Mouse (Mus musculus): ENCODE measurements around the gene Ano5.
A peak's percentile ranks its signal among the peaks of the same experiment; 100 is the strongest.

Ano5 gene

DNA sequence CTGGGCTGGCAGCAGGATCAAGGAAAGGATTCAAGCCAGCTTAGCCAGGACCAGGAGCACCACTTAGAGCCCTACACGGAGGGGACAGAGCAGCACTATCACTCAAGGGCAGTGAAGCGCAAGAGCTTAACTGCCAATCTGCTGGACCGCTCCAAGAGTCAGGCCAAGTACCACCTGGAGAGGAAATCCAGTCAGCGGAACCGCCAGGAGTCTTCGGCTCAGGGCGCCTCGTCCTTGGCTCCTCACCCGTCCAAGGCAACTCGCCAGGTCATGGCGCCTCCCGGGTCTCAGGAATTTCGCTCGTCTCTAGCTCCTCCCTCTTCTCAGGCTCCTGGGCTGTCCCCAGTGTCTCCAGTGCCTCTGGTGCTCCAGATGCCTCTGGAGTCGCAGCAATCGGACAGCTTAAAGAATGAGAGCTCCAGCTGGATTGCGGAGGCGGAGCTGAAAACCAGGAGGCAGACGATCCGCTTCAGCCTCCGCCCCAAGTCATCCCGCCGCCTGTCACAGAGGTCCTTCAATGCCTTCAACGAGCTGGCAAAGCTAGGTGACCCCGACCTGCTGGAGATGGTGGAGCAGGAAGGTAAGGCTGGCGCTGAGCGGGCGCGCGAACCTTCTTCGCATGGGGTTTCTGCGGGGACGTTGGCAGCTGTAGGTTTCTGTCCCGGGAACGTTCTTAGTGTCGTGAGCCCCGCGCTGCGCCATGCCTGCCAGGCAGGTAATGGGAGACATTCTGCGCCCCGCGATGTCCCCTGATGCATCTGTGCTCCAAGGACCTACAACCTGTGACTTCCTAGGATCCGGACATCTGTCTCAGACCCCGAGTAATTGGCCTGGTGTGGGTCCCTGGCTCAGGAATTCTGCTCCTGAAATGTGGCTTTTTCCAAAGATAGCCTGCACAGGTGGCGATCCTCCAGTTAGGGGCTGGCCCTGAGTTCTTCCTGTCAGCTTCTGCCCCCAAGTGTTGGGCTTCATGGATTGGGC, at the start of gene Ano5:
Gene Ano5 (plus strand): TSS at position 359 of the 981 bp plus-strand sequence.
- DNase-seq = peak; percentile 80 to 89

- peak; percentile 12 to 30 for DNase-seq
Measured at GRCm38 (mm10) chr7:51499396-51499795, 11.4 kb upstream of the Ano5 start.

DNA sequence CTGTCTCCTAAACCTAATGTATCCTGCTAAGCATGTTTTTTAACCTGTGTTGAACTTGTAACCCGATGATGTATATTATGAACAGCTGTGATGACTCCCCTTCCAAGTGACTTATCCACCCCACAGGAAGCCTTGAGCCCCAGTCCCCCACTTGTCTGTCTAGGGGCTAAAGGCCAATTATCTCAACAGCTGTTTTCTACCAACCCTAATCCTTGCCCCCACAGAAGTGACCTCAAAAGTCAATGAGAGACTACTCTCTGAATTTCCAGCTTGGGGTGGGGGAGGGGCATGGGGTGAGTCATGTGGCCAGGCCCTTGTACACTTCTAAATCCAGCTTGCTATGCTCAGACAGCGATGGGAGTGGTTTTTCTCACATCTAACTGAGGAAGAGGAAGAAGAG, 6.9 kb upstream of the Ano5 start:
- DNase-seq = no peak

GRCm38 (mm10) chr7:51510147-51510546, 682 bp upstream of the Ano5 start:
- DNase-seq = no peak

- DNase-seq = no peak
Measured at GRCm38 (mm10) chr7:51539344-51539743, 28.5 kb downstream of the Ano5 start.

DNA sequence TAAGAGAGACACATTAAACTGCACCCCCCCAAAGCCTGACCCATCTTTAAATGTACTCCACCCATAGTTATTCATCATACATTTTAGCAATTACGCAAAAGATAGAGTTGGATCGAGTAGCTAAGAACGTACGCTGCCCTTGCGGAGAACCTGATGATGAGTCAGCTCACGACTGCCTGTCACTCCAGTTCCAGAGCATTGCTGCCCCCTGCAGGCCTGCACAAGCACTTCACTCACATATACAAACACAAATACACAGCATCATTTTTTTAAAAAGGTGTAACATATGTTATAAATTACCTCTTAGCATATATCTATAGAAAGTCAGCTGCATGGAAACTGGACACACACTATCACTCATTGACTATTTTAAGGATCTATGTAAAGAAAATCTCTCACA, 29.9 kb downstream of the Ano5 start:
- peak; percentile 72 to 74 for DNase-seq

GRCm38 (mm10) chr7:51600021-51600420, 89.2 kb downstream of the Ano5 start:
- DNase-seq = no peak

GRCm38 (mm10) chr7:51603741-51604140, 92.9 kb downstream of the Ano5 start:
- DNase-seq = no peak

- peak; percentile 15 to 50 for DNase-seq
Measured at GRCm38 (mm10) chr7:51614404-51614803, 103.6 kb downstream of the Ano5 start.

- DNase-seq = peak in 1 of 2 experiments; percentile 60
Measured at GRCm38 (mm10) chr7:51617941-51618340, 107.1 kb downstream of the Ano5 start.

DNA sequence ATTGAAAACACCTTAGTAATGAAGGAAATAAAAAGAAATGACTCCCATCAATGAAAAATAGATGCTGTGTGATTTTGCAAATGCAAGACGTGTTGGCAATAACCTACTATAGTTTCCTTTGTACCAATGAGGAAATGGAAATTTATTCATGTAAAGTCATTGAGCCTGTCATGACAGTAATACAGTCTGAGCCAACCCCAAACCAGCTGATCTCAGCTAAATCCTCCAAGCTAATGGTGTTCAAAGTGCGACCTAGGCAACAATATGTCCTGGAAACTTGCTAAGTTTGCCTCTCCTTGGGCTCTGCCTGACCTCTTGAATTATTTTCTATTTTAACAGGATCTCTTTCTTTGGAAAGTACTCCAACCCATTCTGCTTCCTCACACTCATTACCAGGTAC, 107.6 kb downstream of the Ano5 start:
- no peak for DNase-seq

- no peak for DNase-seq
Measured at GRCm38 (mm10) chr7:51619977-51620376, 109.1 kb downstream of the Ano5 start.

GRCm38 (mm10) chr7:51621694-51622145, 110.9 kb downstream of the Ano5 start, which contains the start of gene Slc17a6:
Slc17a6 (plus strand) TSS chr7:51622006.
- peak; percentile 90 to 92 for DNase-seq

- DNase-seq = peak; percentile 71 to 74
Measured at GRCm38 (mm10) chr7:51622196-51622595, 111.4 kb downstream of the Ano5 start.

DNA sequence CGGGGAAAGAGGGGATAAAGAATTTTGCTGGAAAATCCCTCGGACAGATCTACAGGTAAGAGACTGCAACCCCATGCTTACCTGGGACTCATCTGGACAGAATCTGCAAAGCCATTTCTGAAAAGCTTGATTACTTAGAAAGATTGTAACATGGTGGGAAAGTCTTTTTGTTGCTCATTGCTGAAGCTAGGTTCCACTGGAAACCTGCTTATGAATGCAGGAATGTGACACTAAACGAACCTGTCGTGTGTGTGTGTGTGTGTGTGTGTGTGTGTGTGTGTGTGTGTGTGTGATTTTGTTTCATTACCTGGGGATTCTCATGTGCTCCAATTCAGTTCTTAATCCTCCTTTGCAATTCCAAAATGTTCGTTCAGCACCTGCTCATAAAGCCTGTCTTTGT, 111.8 kb downstream of the Ano5 start:
- peak in 1 of 2 experiments; percentile 39 for DNase-seq

DNA sequence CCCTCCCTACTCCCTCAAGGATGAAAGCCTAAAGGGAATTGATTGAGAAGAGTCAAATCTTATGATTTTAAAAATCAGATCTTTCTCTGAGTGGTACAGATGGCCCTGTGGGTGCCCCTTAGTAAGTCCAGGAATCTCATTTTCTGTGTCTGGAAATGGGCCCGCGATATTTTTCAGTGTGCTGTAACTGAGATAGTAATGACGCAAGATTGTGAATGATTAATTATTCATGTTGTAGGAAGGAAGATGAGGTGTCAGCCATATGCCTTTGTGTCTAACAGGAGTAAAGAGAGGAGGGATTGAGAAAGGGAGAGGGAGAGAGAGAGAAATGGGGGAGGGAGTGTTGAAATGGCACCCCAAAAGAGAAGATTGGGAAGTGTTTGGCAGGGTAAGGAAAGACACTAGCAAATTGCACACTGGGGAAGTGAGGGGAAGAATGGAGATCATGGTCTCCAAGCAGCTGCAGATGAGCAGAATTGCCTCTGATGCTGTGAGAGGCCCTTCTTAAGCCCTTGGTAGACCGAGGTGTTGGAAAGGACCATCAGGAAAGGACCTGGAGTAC, 113.6 kb downstream of the Ano5 start:
- peak in 1 of 2 experiments; percentile 43 for DNase-seq

- peak; percentile 56 to 61 for DNase-seq
Measured at GRCm38 (mm10) chr7:51625161-51625560, 114.3 kb downstream of the Ano5 start.

GRCm38 (mm10) chr7:51625591-51626255, 114.9 kb downstream of the Ano5 start:
- DNase-seq = no peak

DNA sequence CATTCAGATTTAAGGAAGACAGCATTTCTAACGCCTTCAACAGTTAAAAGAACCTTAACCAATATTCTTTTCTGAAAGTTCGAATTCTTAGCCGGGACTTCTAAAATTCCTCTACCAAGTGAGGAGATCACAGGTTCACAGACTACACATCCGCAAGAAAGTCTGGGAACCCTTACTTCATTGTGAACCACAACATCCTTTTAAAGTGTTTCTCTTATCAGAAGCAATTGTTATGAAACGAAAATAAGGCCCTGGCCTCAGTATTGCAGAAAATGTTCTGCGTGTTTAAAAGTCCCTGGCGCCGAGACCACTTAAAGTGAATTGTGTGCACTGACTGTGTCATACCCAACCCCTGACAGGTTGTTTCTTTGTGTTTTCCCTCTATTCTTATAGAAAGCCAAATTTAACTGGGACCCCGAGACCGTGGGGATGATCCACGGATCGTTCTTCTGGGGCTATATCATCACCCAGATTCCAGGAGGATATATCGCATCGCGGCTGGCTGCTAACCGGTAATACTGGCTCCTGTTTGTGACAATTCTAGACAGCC, 115.7 kb downstream of the Ano5 start:
- no peak for DNase-seq

- DNase-seq = peak; percentile 62 to 63
Measured at GRCm38 (mm10) chr7:51627001-51627631, 116.3 kb downstream of the Ano5 start.

DNA sequence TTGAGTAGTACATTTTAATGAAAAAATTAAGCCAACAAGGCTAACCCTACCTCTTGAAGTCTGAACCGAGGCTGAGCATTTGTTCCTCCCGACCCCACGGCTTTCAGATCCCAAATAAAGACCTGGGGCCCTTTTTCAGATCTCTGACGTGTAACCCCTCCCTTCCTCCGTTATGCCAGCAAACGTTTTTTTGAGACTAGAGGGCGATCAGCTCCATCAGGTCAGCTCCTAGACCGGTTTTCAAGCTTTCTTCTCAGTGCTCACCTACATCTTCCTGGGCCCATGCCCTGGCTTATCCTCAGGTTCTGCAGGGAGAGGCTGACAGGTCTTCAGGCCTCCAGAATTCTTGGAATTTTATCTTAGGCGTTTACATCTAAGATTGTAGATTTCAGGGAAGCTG, 116.8 kb downstream of the Ano5 start:
- DNase-seq = no peak

DNA sequence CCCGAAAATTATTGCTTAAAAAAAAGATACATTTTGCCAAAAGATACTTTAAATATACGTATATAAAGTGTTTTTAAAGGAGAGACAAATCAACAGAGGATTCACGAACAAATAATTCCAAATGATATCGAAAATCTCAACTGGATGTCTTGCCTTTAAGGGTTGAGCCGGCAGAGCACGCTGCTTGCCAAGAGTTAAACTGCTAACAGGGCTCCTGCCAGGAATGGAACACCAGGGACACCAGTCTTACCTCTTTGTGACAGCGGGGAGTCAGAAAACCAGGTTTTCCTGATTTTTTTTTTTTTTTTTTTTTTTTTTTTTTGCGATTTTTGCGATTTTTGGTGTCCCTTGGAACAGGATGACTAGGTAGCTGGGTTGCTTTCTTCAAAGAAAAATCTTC, 117.5 kb downstream of the Ano5 start:
- DNase-seq = peak in 1 of 2 experiments; percentile 65

Measured in cerebellum, postnatal 14 days (tissue).